Mouse (Mus musculus): ENCODE data around the gene Coq9.

DNA sequence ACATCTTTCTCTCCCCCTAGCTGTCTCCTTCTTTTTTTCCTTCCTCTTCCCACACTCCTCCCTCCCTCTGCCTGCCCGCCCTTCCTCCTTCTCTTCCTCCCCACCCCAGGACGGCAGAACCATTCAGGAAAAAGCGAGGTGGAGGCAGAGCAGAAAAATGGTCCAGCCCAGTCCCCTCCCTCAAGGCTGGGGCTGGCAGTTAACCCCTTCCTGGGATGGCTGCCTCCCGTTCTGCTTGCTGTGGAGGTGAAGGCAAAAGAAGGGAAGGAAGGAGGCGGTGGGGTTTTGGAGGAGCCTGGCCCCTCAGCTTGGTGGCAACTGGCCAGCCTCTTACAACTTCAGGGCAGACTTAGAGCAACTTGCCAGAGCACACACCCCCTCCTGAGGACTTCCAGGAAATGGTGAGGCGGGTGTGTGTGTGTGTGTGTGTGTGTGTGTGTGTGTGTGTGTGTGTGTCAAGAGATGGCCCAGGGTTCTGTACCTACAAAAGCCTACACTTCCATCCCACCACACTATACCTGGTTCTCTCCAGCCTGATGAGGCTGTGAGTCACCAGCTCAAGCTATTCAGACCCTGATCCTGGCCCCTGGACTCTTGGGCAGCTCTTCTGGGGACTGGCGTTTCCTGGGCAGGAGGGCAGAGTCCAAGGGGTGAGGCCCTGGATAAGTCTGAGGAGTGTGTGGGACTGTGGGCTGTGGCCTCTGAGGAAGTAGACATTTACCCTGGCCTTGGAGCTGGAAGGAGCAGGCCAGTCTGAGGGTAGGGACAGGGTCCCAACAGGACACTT, 33.2 kb downstream of the Coq9 start:
- TF ChIP-seq CTCF (IDR thresholded peaks at IDR 0.05; ENCODE audit: control insufficient read depth, insufficient read depth, insufficient read length) (no peak), MYOD1 (IDR thresholded peaks at IDR 0.05; ENCODE audit: control insufficient read depth, insufficient read length, low read depth) (no peak), MAX (IDR thresholded peaks at IDR 0.05) (no peak), USF1 (IDR thresholded peaks at IDR 0.05; ENCODE audit: low read depth) (no peak)

All from C2C12 (cell line).